Mouse (Mus musculus): Measurements from ENCODE around the gene Top3a.
"Not testable (repeated sequence)": the region's sequence is repeated elsewhere in the genome, so short reads cannot be mapped to it uniquely, and the experiment has no call there.

Top3a gene

DNA sequence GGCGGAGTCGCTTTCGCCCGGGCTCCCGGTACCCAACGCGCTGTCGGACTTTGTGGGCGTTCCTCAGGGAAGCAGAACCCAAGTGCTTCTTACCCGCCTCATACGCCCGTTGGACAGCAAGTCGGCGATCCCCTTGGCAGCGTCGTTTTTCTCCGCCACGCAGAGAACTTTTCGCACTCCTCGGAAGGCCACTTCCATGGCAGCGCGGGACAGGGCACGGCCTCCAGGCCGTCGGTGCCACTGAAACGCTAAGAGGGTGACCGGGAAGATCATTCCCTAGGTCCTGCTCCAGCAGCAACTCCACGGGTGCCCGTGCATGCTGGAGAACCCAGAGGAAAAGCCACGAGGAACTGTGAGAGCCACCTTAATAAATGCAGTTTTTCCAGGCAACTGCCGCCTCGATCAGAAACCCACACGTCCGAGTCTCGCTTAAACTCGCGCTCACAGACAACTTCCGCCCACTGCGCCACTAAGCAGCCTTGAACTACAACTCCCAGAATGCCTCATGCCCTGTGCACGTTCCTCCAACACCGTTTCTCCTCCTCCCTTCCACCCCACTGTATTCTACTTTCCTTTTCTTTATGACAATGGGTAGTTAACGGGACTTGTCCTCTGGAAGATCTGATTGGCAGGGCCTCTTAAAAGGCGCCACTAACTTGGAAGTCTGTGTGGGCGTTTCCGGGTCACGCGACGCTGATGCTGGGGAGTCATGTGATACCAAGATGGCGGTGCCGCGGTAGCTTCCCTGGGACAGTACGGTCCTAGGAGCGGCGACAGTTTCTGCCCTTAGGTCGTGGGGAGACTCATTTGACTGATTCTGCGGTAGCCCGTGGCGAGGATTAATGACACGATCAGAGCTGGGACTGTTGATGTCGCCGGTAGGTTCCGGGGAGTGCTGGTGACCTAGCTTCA is at the start of gene Top3a, which contains the start of gene Smcr8:
Top3a (minus strand) TSS at position 537 of the 912 bp plus-strand sequence.
Smcr8 (plus strand) TSS at position 696 of the 912 bp plus-strand sequence.
- peak; percentile 95 for DNase-seq

DNA sequence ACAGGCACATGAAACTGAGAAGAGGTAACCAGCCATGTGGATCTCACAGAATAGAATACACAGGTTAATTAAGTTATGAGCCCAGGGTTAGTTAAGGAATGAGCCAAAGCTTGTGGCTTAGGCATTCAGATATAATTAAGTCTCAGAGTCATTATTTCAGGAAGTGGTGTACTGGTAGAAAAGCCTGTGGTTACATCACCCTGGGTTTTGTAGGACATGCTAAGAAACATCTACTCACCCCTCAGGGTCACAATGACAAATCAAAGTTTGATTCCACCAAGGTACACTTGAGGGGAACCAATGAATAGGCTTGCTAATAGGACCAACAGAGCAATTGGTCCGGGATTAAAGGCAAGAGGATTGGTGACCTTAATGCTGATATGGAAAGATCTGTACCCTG is 49.5 kb upstream of the Top3a start:
- DNase-seq: no peak

DNA sequence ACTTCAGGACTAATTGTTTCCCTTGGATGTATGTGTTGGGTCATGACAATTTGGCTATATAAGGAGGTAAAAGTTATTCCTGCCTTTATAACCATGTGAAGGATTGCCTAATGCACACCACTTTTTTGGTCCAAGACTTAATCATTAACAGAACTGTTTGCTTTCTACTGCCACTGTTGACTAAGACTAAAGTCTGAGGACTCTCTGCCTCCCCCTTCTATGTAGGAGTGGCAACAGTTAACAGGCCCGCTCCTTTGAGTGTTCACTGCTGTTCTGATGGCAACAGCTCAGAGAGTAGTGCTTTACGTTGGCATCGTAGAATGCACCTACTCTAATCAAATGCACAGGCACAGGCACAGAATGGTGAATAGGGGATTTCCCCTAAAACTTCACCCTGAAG is 48.0 kb upstream of the Top3a start:
- DNase-seq: peak; percentile 78

DNA sequence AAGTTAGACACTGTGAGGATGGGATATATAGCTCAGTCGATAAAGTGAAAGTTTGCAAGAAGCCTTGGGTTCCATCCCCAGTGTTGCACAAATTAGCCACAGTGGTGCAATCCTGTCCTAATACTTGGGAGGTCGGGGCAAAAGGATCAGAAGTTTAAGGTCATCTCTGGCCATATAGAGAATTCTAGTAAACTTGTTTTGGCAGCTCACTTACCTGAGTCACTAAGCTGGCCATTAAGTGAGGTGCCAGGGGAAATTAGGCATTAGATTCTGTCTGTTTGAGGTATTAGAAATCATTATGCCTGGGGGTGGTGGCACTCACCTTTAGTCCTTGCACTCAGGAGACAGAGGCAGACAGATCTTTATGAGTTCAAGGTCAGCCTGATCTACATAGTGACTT is 46.6 kb upstream of the Top3a start:
- DNase-seq: no peak

- no peak for DNase-seq
Measured at GRCm38 (mm10) chr11:60816398-60816797, 39.2 kb upstream of the Top3a start.

DNA sequence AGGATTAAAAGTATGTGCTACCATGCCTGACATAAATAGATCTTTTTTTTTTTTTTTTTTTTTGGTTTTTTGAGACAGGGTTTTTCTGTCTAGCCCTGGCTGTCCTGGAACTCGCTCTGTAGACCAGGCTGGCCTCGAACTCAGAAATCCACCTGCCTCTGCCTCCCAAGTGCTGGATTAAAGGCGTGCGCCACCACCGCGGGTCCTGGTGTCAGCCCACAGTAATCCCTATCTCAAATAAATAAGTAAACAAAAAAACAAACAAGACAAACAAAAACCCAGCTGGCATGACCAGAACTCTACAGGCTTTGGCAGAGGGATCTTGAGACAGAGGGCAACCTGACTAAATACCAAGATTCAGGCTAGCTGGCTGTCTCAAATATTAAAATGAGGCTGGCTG is 34.5 kb upstream of the Top3a start, which contains the start of gene Shmt1:
Shmt1 (minus strand) TSS at position 101 of the 400 bp plus-strand sequence.
- not testable (repeated sequence) for DNase-seq

DNA sequence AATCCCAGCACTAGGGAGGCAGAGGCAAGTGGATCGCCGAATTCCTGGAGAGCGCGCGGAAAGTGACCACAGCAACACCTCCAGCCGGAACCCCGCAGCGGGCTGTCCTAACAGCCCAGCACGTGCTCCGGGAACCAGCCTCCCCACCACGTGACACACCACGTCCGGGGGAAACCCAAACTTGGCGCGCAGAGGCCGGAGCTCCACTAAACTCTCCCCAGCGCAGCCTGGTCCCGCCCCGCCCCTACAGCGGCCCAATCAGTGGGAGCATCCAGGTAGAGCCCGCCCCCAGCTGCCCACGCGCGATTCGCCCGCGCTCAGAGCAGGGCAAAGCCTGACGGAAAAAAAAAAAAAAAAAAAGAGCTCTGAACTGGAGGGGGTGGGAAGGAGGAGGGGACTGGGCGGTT is 33.9 kb upstream of the Top3a start:
- peak; percentile 96 for DNase-seq

DNA sequence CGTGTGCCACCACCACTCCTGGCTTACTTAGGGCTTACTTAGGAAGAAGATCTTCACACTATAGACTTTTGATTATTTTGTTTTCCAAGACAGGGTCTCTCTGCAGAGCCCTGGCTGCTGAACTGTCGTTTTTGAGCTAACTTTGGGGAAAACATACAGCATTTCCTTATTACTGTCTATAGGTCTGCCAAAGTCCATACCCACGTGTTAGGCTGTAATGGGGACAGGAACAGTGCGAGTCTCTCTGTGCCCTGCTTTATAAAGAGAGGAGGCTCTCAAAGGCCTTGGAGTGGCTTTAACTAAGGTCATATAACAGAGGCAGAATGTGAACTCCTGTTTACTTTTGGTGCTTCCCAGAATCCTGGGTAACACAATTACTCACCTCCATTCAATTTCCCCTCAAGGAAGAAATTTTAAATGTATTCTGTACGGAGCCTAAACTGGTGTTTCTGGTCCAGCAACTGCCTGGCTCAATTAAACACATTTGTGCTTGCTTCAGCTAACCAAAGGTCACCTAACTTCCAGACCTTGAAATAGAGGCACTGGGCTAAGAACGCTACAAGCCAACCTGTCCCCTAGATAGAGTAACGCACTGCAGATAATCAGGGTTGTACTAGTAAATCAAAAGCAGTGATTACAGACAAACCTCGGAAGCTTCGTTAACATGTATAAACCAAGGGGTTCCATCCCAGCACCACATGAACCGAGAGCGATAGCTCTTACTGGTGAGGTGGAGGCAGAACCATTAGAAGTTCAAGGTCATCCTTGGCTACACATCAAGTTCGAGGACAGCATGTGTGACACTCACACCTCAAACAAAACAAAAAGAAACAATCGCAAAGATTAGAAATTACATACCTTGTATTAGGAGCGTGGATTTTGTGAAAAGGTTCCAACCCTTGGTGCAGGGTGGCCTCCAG is 33.1 kb upstream of the Top3a start:
- DNase-seq: no peak

DNA sequence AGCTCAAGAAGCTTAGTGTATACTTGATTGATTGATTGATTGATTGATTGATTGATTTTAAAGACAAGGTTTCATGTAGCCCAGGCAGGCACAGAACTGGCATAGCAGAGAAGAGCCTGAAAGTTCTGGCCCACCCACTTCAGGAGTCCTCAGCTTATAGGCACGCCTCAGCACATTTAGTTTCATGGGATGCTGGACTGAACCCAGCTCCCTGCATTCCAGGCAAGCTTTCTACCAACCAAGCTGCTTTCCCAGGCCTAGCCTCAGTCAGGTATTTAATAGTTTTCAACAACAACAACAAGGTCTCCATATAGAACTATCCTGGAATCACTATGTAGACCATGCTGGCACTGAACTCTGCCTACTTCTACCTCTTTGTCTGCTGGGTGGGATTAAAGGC is 32.4 kb upstream of the Top3a start:
- DNase-seq: no peak

GRCm38 (mm10) chr11:60808286-60809070 is 31.3 kb upstream of the Top3a start:
- peak; percentile 76 for DNase-seq

- no peak for DNase-seq
Measured at GRCm38 (mm10) chr11:60800892-60801291, 23.7 kb upstream of the Top3a start.

- DNase-seq: no peak
Measured at GRCm38 (mm10) chr11:60799977-60800376, 22.8 kb upstream of the Top3a start.

DNA sequence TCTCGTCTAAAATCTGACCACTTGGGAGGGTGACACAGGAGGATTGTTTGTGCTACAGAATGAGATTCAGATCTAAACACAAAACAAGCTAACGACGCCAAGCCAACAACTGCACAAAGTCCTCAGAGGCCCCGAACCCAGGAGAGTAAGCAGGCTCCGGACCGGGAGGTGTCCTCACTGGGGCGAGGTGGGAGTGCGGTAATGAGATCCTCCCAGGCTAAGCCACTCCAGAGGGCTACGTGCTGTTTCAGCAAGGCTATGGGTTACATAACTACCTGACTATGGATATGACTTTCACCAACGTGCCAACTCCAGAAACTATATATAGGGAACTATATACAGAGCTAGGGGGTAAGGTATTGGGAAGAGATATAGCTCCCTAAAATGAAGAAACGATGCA is 19.2 kb upstream of the Top3a start:
- DNase-seq: no peak

DNA sequence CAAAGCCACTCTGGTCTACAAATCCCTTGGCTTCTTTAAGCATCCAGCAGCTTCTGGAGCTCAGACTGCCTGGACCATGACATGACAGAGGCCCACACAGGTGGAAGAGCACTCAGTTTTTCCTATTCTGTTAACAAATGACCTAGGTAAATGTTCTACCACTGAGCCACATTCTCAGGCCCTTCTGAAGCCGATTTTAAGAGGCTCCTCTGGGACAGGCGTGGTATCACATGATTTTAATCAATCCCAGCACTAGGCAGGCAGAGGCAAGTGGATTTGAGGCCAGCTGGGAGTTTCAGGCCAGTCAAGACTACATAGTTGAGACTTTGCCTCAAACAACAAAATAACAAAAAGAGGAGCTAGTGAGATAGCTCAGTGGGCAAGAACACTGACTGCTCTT is 13.3 kb upstream of the Top3a start:
- no peak for DNase-seq

DNA sequence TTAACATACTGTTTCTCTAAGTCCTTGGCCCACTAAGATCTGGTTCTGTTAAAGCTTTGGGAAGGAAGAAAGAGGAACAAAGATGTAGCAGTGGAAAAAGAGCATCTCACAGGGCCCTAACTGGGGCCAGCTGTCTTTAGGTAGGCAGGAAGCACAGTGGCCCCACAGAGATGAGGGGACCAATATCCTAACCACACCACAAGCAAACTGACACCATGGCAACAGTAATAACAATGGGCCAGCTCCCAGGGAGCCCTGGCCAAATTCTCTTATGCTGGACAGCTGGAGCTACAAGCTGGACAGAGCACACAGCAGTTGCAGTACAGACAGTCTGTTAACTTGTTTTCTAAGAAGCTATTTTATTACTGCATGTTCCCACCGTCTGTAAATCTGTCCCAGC is 10.4 kb upstream of the Top3a start:
- DNase-seq: peak; percentile 40

GRCm38 (mm10) chr11:60784179-60784922 is 7.2 kb upstream of the Top3a start:
- no peak for DNase-seq

GRCm38 (mm10) chr11:60779673-60780189 is 2.6 kb upstream of the Top3a start:
- peak; percentile 12 for DNase-seq

- DNase-seq: no peak
Measured at GRCm38 (mm10) chr11:60777801-60778370, 721 bp upstream of the Top3a start.

GRCm38 (mm10) chr11:60776107-60776828 is 897 bp downstream of the Top3a start:
- no peak for DNase-seq

DNA sequence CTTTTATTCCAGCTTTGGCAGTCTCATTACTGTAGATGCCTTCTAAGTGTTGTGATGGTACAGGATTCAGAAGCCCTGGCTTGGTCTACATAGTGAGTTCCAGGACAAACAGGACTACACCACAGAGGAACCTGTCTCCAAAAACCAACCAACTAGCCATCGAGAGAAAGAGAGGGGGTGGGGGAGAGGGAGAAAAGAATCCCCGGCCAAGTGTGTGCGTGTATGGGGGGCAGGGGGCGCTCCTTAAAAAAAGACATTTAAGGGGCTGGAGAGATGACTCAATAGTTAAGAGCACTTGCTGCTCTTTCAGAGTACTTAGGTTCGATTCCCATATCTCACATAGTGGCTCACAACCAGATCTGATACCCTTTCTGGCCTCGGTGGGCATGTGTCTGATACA is 1.6 kb downstream of the Top3a start:
- no peak for DNase-seq

GRCm38 (mm10) chr11:60774841-60775240 is 2.3 kb downstream of the Top3a start:
- no peak for DNase-seq

Data from lung, postnatal 36 days (tissue).